ENCODE assay signal across 8 mouse cellular contexts in the genomic region with DNA sequence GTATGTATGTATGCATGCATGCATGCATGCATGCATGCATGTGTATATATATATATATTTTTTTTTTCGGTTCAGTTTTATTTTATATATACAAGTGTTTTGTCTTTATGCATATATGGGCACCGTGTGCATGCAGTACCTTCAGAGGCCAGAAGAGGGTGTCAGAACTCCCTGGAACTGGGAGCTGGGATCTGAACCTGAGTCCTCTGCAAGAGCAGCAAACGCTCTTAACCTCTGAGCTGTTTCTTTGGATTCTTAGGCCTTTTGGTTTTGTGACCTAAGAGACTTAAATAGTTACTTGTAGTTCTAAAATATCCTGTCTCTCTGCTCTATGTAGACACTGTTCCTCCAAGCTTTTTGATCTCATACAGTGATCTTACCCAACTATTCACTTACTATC. TPM values are rescaled to one million over a fixed set of nuclear protein-coding genes. Genes with fewer than 3 reads are reported as not detected.
DNase-seq lines count a peak whose midpoint lies in the region; ATAC-seq and TF ChIP-seq lines count a peak whose summit lies in the region.
"Had no signal": no experiment of that assay in that cellular context is flagged by ENCODE, and none has a peak within 500 bp of the region (broad histone marks: within the 10 kb centered on the region; RNA-seq: fewer than 3 reads in every experiment).

No protein-coding gene starts in this region.

- no peaks in the 10 kb centered on the region for H3K9me3 ChIP-seq in kidney, embryonic 14.5 days (ENCODE audit: control insufficient read depth, low read length)
- no peaks in the 10 kb centered on the region for H3K9me3 ChIP-seq in CH12.LX (replicated peaks; ENCODE audit: low read length)
- H3K9me3 ChIP-seq: midbrain, embryonic 12.5 days had no signal

- H3K4me3 ChIP-seq in kidney, embryonic 14.5 days (ENCODE audit: low read length) = no peak overlapping the region
- H3K4me3 ChIP-seq in CH12.LX (replicated peaks in 1 of 3; ENCODE audit: low read depth in 2 of 3, low read length in 2 of 3, poor library complexity in 1 of 3) = no peak overlapping the region
- H3K4me3 ChIP-seq in embryonic fibroblast, embryonic 13.5 days (ENCODE audit: insufficient read depth, low read length) = no peak overlapping the region
- H3K4me3 ChIP-seq: midbrain, embryonic 12.5 days had no signal

- H3K27ac ChIP-seq in kidney, embryonic 14.5 days (ENCODE audit: low read depth, low read length) = no peak overlapping the region
- H3K27ac ChIP-seq in CH12.LX (ENCODE audit: insufficient read depth, low read depth) = no peak overlapping the region
- no peak overlapping the region for H3K27ac ChIP-seq in embryonic fibroblast, embryonic 13.5 days (ENCODE audit: insufficient read depth, low read length)

- CTCF ChIA-PET in Patski (lab: Charles Lee) = interaction anchor here (0.7 to 7.9 kb wide), 22 partner anchors 9 to 542 kb away, joined by 3 to 116 read pairs (median 4); partner anchors contain the start of genes Copz1 and Gpr84

- no peak for ATAC-seq in kidney, embryonic 14.5 days (ENCODE audit: low FRiP score, low TSS enrichment)
- ATAC-seq in Patski = no peak

- 60% methylated on average over 3 of the region's 3 CpGs for WGBS in kidney, embryonic 14.5 days

- TF ChIP-seq EP300 in CH12.LX (IDR thresholded peaks at IDR 0.05; ENCODE audit: low read length) = no peak

- TF ChIP-seq CTCF in CH12.LX (conservative IDR thresholded peaks at IDR 0.05 in 1 of 2, IDR thresholded peaks at IDR 0.05 in 1 of 2; ENCODE audit: low read depth in 2 of 2, low read length in 2 of 2) (peak; percentile 78 to 87), Patski (IDR thresholded peaks at IDR 0.05) (peak; percentile 82)
- TF ChIP-seq CTCF in embryonic fibroblast, embryonic 13.5 days (IDR thresholded peaks at IDR 0.05; ENCODE audit: borderline replicate concordance, insufficient read depth, low read length) = 0 out of 2 replicates have a peak, but pooled peaks have one; percentile 30

- POLR2A ChIA-PET in Patski (lab: Charles Lee) = no interaction called here

- no peaks in the 10 kb centered on the region for H3K27me3 ChIP-seq in kidney, embryonic 14.5 days (ENCODE audit: control insufficient read depth, insufficient read depth, low read length)
- H3K27me3 ChIP-seq in CH12.LX (replicated peaks) (no peaks in the 10 kb centered on the region), Patski (no peaks in the 10 kb centered on the region)
- H3K27me3 ChIP-seq: midbrain, embryonic 12.5 days had no signal

- DNase-seq in kidney, adult 18-20 months = peak; percentile 74
- DNase-seq in CH12.LX (ENCODE audit: extremely low read depth) (peak; percentile 68), Patski (ENCODE audit: low read depth, low spot score) (no peak)
- DNase-seq in naive thymus-derived CD4-positive, alpha-beta T cell, adult 2 months (ENCODE audit: low read depth) = peak; percentile 61
- DNase-seq in urinary bladder, postnatal 10 days (ENCODE audit: low spot score) = no peak

- in situ Hi-C loops in CH12.LX (cut with MboI; ENCODE audit: low pct_ligation_motif_present, low pct_unique_long_range_greater_than_20kb, low sequenced_read_pairs) (loop anchor here (5.0 kb wide), 1 partner anchor 33 kb away; no protein-coding TSS in a partner anchor), Patski (cut with MboI; ENCODE audit: low pct_unique_long_range_greater_than_20kb) (no loop called here)

- no peak overlapping the region for H3K4me2 ChIP-seq in kidney, embryonic 14.5 days (replicated peaks; ENCODE audit: low read depth, low read length)
- no peak overlapping the region for H3K4me2 ChIP-seq in CH12.LX (ENCODE audit: insufficient read depth, low read depth, poor library complexity, severe bottlenecking)
- H3K4me2 ChIP-seq: midbrain, embryonic 12.5 days had no signal

- TF ChIP-seq RAD21 in CH12.LX (IDR thresholded peaks at IDR 0.05; ENCODE audit: low read depth, low read length) = peak; percentile 66

- dilution Hi-C loops in CH12.LX (cut with MboI; ENCODE audit: extremely low pct_ligation_motif_present, extremely low pct_unique_long_range_greater_than_20kb, low sequenced_read_pairs) = no loop called here

- TF ChIP-seq POLR2A in CH12.LX (IDR thresholded peaks at IDR 0.05; ENCODE audit: low read depth, low read length) = no peak
- TF ChIP-seq POLR2A in embryonic fibroblast, embryonic 13.5 days (IDR thresholded peaks at IDR 0.05; ENCODE audit: low read depth, low read length) = no peak

- peaks cover 12% of the 10 kb centered on the region for H3K4me1 ChIP-seq in kidney, embryonic 14.5 days (ENCODE audit: control insufficient read depth, insufficient read depth, low read length)
- H3K4me1 ChIP-seq in CH12.LX (ENCODE audit: control insufficient read depth in 1 of 2, insufficient read depth in 2 of 2) = peaks cover 0 to 41% of the 10 kb centered on the region in 2 experiments; a peak in 2 of 4 replicates
- peaks cover 11% of the 10 kb centered on the region; the same call in 1 of the 2 replicates for H3K4me1 ChIP-seq in embryonic fibroblast, embryonic 13.5 days (ENCODE audit: control insufficient read depth, insufficient read depth, low read length)

- no peak overlapping the region for H3K9ac ChIP-seq in kidney, embryonic 14.5 days (ENCODE audit: low read depth, low read length)
- H3K9ac ChIP-seq in CH12.LX (ENCODE audit: insufficient read depth, low read depth) = no peak overlapping the region
- H3K9ac ChIP-seq: midbrain, embryonic 12.5 days had no signal

- H3K36me3 ChIP-seq in kidney, embryonic 14.5 days (ENCODE audit: control insufficient read depth, insufficient read depth, low read length) = peaks cover 6% of the 10 kb centered on the region; the same call in 1 of the 2 replicates
- peaks cover 10 to 56% of the 10 kb centered on the region in 2 experiments for H3K36me3 ChIP-seq in CH12.LX (replicated peaks in 1 of 2; ENCODE audit: control insufficient read depth in 1 of 2, insufficient read depth in 1 of 2, low read length in 1 of 2)
- H3K36me3 ChIP-seq: midbrain, embryonic 12.5 days had no signal

- peaks cover 46% of the 10 kb centered on the region for H3K79me2 ChIP-seq in CH12.LX (replicated peaks; ENCODE audit: control insufficient read depth, extremely low read depth, insufficient read depth, poor library complexity, severe bottlenecking)

TF ChIP-seq in CH12.LX, 34 proteins besides CTCF, POLR2A, EP300 and RAD21:
- peak; percentile 74 for TF ChIP-seq SMC3 (IDR thresholded peaks at IDR 0.05; ENCODE audit: low read depth, low read length)
- no peak for TF ChIP-seq ZC3H11A (IDR thresholded peaks at IDR 0.05; ENCODE audit: low read depth, low read length)
- TF ChIP-seq PAX5 (IDR thresholded peaks at IDR 0.05; ENCODE audit: low read length) = no peak
- TF ChIP-seq MYC (IDR thresholded peaks at IDR 0.05; ENCODE audit: low read depth, low read length) = no peak
- TF ChIP-seq MAZ (IDR thresholded peaks at IDR 0.05; ENCODE audit: low read depth, low read length) = no peak

RNA-seq across cellular contexts. Expression of gene Copz1, which starts 11.6 kb away (rescaled TPM):
- polyA plus RNA-seq in kidney, embryonic 14.5 days (2014; fragmentation: Nextera tagmentation; extraction: Ambion mirVana) = 290 and 322 TPM in 2 replicates
- 80.0 and 97.9 TPM in 2 replicates for total RNA-seq in CH12.LX (2012; rRNA removed)
- total RNA-seq in CH12.LX (2014; rRNA removed) = 135 and 148 TPM in 2 replicates
- 263 and 271 TPM in 2 replicates for polyA plus RNA-seq in CH12.LX (2012; ENCODE audit: insufficient read length, low read depth)
- 163 TPM for polyA plus RNA-seq in Patski (2021)
- 141 and 143 TPM in 2 replicates for polyA plus RNA-seq in embryonic fibroblast, embryonic 13.5 days (2011; ENCODE audit: insufficient read length, low read depth, missing spikeins)

RNA-seq across cellular contexts. Expression of gene Nfe2, which starts 25.9 kb away (rescaled TPM):
- polyA plus RNA-seq in kidney, embryonic 14.5 days (2014; fragmentation: Nextera tagmentation; extraction: Ambion mirVana) = 3.1 and 3.9 TPM in 2 replicates
- total RNA-seq in CH12.LX (2012; rRNA removed) = 0.13 TPM in 1 of 2 replicates, not detected in the other
- not detected in 2 replicates for total RNA-seq in CH12.LX (2014; rRNA removed)
- 0.14 and 0.33 TPM in 2 replicates for polyA plus RNA-seq in CH12.LX (2012; ENCODE audit: insufficient read length, low read depth)
- not detected for polyA plus RNA-seq in Patski (2021)
- polyA plus RNA-seq in embryonic fibroblast, embryonic 13.5 days (2011; ENCODE audit: insufficient read length, low read depth, missing spikeins) = not detected in 2 replicates

RNA-seq across cellular contexts. Expression of gene Gpr84, which starts 26.3 kb away (rescaled TPM):
- 0.47 and 0.69 TPM in 2 replicates for polyA plus RNA-seq in kidney, embryonic 14.5 days (2014; fragmentation: Nextera tagmentation; extraction: Ambion mirVana)
- 0.25 and 0.42 TPM in 2 replicates for total RNA-seq in CH12.LX (2012; rRNA removed)
- 0.26 and 0.66 TPM in 2 replicates for total RNA-seq in CH12.LX (2014; rRNA removed)
- 0.79 and 1.4 TPM in 2 replicates for polyA plus RNA-seq in CH12.LX (2012; ENCODE audit: insufficient read length, low read depth)
- not detected for polyA plus RNA-seq in Patski (2021)
- polyA plus RNA-seq in embryonic fibroblast, embryonic 13.5 days (2011; ENCODE audit: insufficient read length, low read depth, missing spikeins) = 0.40 TPM in 1 of 2 replicates, not detected in the other

RNA-seq across cellular contexts. Expression of gene Hnrnpa1, which starts 43.8 kb away (rescaled TPM):
- 1,180 and 1,314 TPM in 2 replicates for polyA plus RNA-seq in kidney, embryonic 14.5 days (2014; fragmentation: Nextera tagmentation; extraction: Ambion mirVana)
- total RNA-seq in CH12.LX (2012; rRNA removed) (635 and 691 TPM in 2 replicates), CH12.LX (2014; rRNA removed) (757 and 802 TPM in 2 replicates)
- polyA plus RNA-seq in CH12.LX (2012; ENCODE audit: insufficient read length, low read depth) (1,746 and 1,799 TPM in 2 replicates), Patski (2021) (667 TPM)
- polyA plus RNA-seq in embryonic fibroblast, embryonic 13.5 days (2011; ENCODE audit: insufficient read length, low read depth, missing spikeins) = 509 and 719 TPM in 2 replicates

RNA-seq across cellular contexts. Expression of gene Cbx5, which starts 44.5 kb away (rescaled TPM):
- polyA plus RNA-seq in kidney, embryonic 14.5 days (2014; fragmentation: Nextera tagmentation; extraction: Ambion mirVana) = 146 and 161 TPM in 2 replicates
- total RNA-seq in CH12.LX (2012; rRNA removed) (94.9 and 99.6 TPM in 2 replicates), CH12.LX (2014; rRNA removed) (152 and 171 TPM in 2 replicates)
- polyA plus RNA-seq in CH12.LX (2012; ENCODE audit: insufficient read length, low read depth) (128 and 151 TPM in 2 replicates), Patski (2021) (92.4 TPM)
- polyA plus RNA-seq in embryonic fibroblast, embryonic 13.5 days (2011; ENCODE audit: insufficient read length, low read depth, missing spikeins) = 132 and 172 TPM in 2 replicates

Comparison
In these comparisons a context has a peak if more than half of its experiments do, and no peak if none do; other contexts are left out.
1. DNase-seq: peak in kidney, adult 18-20 months (single experiment), CH12.LX (single experiment) and naive thymus-derived CD4-positive, alpha-beta T cell, adult 2 months (single experiment); none in Patski (single experiment) and urinary bladder, postnatal 10 days (single experiment).
2. CTCF ChIP-seq: peak in every context shown above with its lines; median percentile 82 in CH12.LX; 82 in Patski; 30 in embryonic fibroblast, embryonic 13.5 days.